Mouse (Mus musculus) embryonic facial prominence, embryonic 13.5 days (tissue): ENCODE results near the gene 4933402N03Rik. TPM values are rescaled to one million over a fixed set of nuclear protein-coding genes. Genes with fewer than 3 reads are reported as not detected.

ENCODE experiments used
- ATAC-seq: fragments of 200-750 bp; cut with Nextera tagmentation; 2 replicates; pipeline ENCODE4 v1.8.0; 2017; ENCODE audit warnings: low read depth; ENCODE audit not compliant: insufficient number of reproducible peaks, insufficient read depth, low FRiP score, low TSS enrichment
- H3K27ac ChIP-seq: fragments of 300-500 bp; sonication (generic); 2 replicates; pipeline ENCODE4 v1.5.1; 2015; ENCODE audit warnings: moderate library complexity, mild to moderate bottlenecking, inconsistent platforms
- H3K27me3 ChIP-seq: fragments of 300-500 bp; sonication (generic); 2 replicates; pipeline ENCODE4 v1.6.1; 2015; ENCODE audit warnings: mild to moderate bottlenecking, inconsistent platforms
- H3K36me3 ChIP-seq: fragments of 300-500 bp; sonication (generic); 2 replicates; pipeline ENCODE4 v1.6.1; 2015; ENCODE audit warnings: mild to moderate bottlenecking, inconsistent platforms
- H3K4me1 ChIP-seq: fragments of 300-500 bp; sonication (generic); 2 replicates; pipeline ENCODE4 v1.6.1; 2015; ENCODE audit warnings: inconsistent platforms
- H3K4me2 ChIP-seq: fragments of 300-500 bp; sonication (generic); 2 replicates; pipeline ENCODE4 v1.6.1; 2015; ENCODE audit warnings: moderate library complexity, mild to moderate bottlenecking, inconsistent platforms
- H3K4me3 ChIP-seq: fragments of 300-500 bp; sonication (generic); 2 replicates; pipeline ENCODE4 v1.5.1; 2015; ENCODE audit warnings: mild to moderate bottlenecking, inconsistent platforms
- H3K9ac ChIP-seq: fragments of 300-500 bp; sonication (generic); 2 replicates; pipeline ENCODE4 v1.6.1; 2015; ENCODE audit warnings: mild to moderate bottlenecking, inconsistent platforms
- H3K9me3 ChIP-seq: fragments of 300-500 bp; sonication (generic); 2 replicates; pipeline ENCODE4 v1.6.1; 2016; ENCODE audit warnings: inconsistent platforms
- WGBS: fragments of 180-500 bp; shearing (Covaris S2); methylation state at CpG from one replicate; pipeline ENCODE4 v1.1.7; 2015; ENCODE audit warnings: mixed read lengths; 5-methylcytosine and 5-hydroxymethylcytosine counted together
- polyA plus RNA-seq: library from polyadenylated mRNA; unstranded; fragments of >200 nt; fragmentation: Nextera tagmentation; extraction: Ambion mirVana; gene quantifications from 2 replicates; pipeline ENCODE4 v1.2.1, GENCODE M21; 2015

The 4933402N03Rik gene
- polyA plus RNA-seq = not detected in 2 replicates

GRCm38 (mm10) chr7:131146214-131146613 is at the start of gene 4933402N03Rik:
Gene 4933402N03Rik (minus strand): TSS chr7:131146314.
- Histone ChIP-seq H3K27me3 (no peaks in the 10 kb centered on the region), H3K27ac (no peak within 1 kb of the TSS), H3K4me3 (no peak within 1 kb of the TSS), H3K9ac (no peak within 1 kb of the TSS), H3K9me3 (no peaks in the 10 kb centered on the region), H3K4me2 (no peak within 1 kb of the TSS), H3K36me3 (no peaks in the 10 kb centered on the region), H3K4me1 (no peaks in the 10 kb centered on the region)
- 90% methylated on average over 2 of the region's 2 CpGs for WGBS
- no peak for ATAC-seq

- H3K4me3 ChIP-seq = no peak overlapping the region
- no peak overlapping the region for H3K9ac ChIP-seq
- WGBS = 91% methylated on average over 14 of the region's 14 CpGs
- no peak overlapping the region for H3K4me2 ChIP-seq
- H3K27ac ChIP-seq = no peak overlapping the region
- H3K9me3 ChIP-seq = no peaks in the 10 kb centered on the region
- H3K4me1 ChIP-seq = no peaks in the 10 kb centered on the region
- H3K27me3 ChIP-seq = no peaks in the 10 kb centered on the region
- ATAC-seq = no peak
- no peaks in the 10 kb centered on the region for H3K36me3 ChIP-seq
Measured at GRCm38 (mm10) chr7:131187996-131188395, 41.9 kb upstream of the 4933402N03Rik start.

- H3K9me3 ChIP-seq = no peaks in the 10 kb centered on the region
- H3K4me2 ChIP-seq = no peak overlapping the region
- 76% methylated on average over 8 of the region's 8 CpGs for WGBS
- H3K27ac ChIP-seq = no peak overlapping the region
- no peaks in the 10 kb centered on the region for H3K27me3 ChIP-seq
- no peak overlapping the region for H3K9ac ChIP-seq
- H3K36me3 ChIP-seq = no peaks in the 10 kb centered on the region
- H3K4me3 ChIP-seq = no peak overlapping the region
- ATAC-seq = no peak
- H3K4me1 ChIP-seq = no peaks in the 10 kb centered on the region
Measured at GRCm38 (mm10) chr7:131187047-131187446, 40.9 kb upstream of the 4933402N03Rik start.

- no peaks in the 10 kb centered on the region for H3K36me3 ChIP-seq
- H3K9me3 ChIP-seq = no peaks in the 10 kb centered on the region
- no peak overlapping the region for H3K4me3 ChIP-seq
- no peak overlapping the region for H3K4me2 ChIP-seq
- ATAC-seq = no peak
- H3K27me3 ChIP-seq = no peaks in the 10 kb centered on the region
- H3K27ac ChIP-seq = no peak overlapping the region
- H3K9ac ChIP-seq = no peak overlapping the region
- 65% methylated on average over 8 of the region's 8 CpGs for WGBS
- H3K4me1 ChIP-seq = no peaks in the 10 kb centered on the region
Measured at GRCm38 (mm10) chr7:131184339-131184738, 38.2 kb upstream of the 4933402N03Rik start.

GRCm38 (mm10) chr7:131182685-131183084 is 36.6 kb upstream of the 4933402N03Rik start:
- H3K9ac ChIP-seq = no peak overlapping the region
- no peaks in the 10 kb centered on the region for H3K36me3 ChIP-seq
- H3K9me3 ChIP-seq = no peaks in the 10 kb centered on the region
- H3K27ac ChIP-seq = no peak overlapping the region
- WGBS = 43% methylated on average over 4 of the region's 4 CpGs
- no peaks in the 10 kb centered on the region for H3K27me3 ChIP-seq
- H3K4me2 ChIP-seq = no peak overlapping the region
- no peak for ATAC-seq
- no peaks in the 10 kb centered on the region for H3K4me1 ChIP-seq
- H3K4me3 ChIP-seq = no peak overlapping the region

- no peak within 1 kb of the TSS for H3K4me2 ChIP-seq
- H3K9ac ChIP-seq = no peak within 1 kb of the TSS
- no peak for ATAC-seq
- H3K9me3 ChIP-seq = no peaks in the 10 kb centered on the region
- H3K4me1 ChIP-seq = no peaks in the 10 kb centered on the region
- no peaks in the 10 kb centered on the region for H3K36me3 ChIP-seq
- H3K4me3 ChIP-seq = no peak within 1 kb of the TSS
- 83% methylated on average over 9 of the region's 9 CpGs for WGBS
- H3K27me3 ChIP-seq = no peaks in the 10 kb centered on the region
- no peak within 1 kb of the TSS for H3K27ac ChIP-seq
Measured at GRCm38 (mm10) chr7:131174121-131174520, 28.0 kb upstream of the 4933402N03Rik start, which contains the start of gene 5430419D17Rik. Gene 5430419D17Rik (plus strand): TSS chr7:131174402.

- no peaks in the 10 kb centered on the region for H3K9me3 ChIP-seq
- WGBS = 60% methylated on average over 2 of the region's 2 CpGs
- ATAC-seq = no peak
Measured at GRCm38 (mm10) chr7:131169099-131169498, 23.0 kb upstream of the 4933402N03Rik start.

GRCm38 (mm10) chr7:131167771-131168170 is 21.7 kb upstream of the 4933402N03Rik start:
- Histone ChIP-seq H3K27ac (no peak overlapping the region), H3K4me3 (no peak overlapping the region), H3K27me3 (no peaks in the 10 kb centered on the region), H3K36me3 (no peaks in the 10 kb centered on the region), H3K4me2 (no peak overlapping the region), H3K4me1 (no peaks in the 10 kb centered on the region), H3K9me3 (no peaks in the 10 kb centered on the region), H3K9ac (no peak overlapping the region)
- 81% methylated on average over 3 of the region's 3 CpGs for WGBS
- ATAC-seq = no peak

More at GRCm38 (mm10) chr7:131169099-131169498, 23.0 kb upstream of the 4933402N03Rik start:
- H3K4me3 ChIP-seq = no peak overlapping the region
- H3K27ac ChIP-seq = no peak overlapping the region
- H3K9ac ChIP-seq = no peak overlapping the region
- H3K4me2 ChIP-seq = no peak overlapping the region
- H3K27me3 ChIP-seq = no peaks in the 10 kb centered on the region
- H3K36me3 ChIP-seq = no peaks in the 10 kb centered on the region
- no peaks in the 10 kb centered on the region for H3K4me1 ChIP-seq

- 69% methylated on average over 7 of the region's 7 CpGs for WGBS
- no peak overlapping the region for H3K27ac ChIP-seq
- no peaks in the 10 kb centered on the region for H3K9me3 ChIP-seq
- no peak for ATAC-seq
- H3K4me3 ChIP-seq = no peak overlapping the region
- no peaks in the 10 kb centered on the region for H3K36me3 ChIP-seq
- H3K4me2 ChIP-seq = no peak overlapping the region
- no peaks in the 10 kb centered on the region for H3K4me1 ChIP-seq
- H3K9ac ChIP-seq = no peak overlapping the region
- H3K27me3 ChIP-seq = no peaks in the 10 kb centered on the region
Measured at GRCm38 (mm10) chr7:131162251-131162650, 16.1 kb upstream of the 4933402N03Rik start.

- no peaks in the 10 kb centered on the region for H3K27me3 ChIP-seq
- no peak for ATAC-seq
- 74% methylated on average over 5 of the region's 5 CpGs for WGBS
Measured at GRCm38 (mm10) chr7:131153044-131153443, 6.9 kb upstream of the 4933402N03Rik start.

GRCm38 (mm10) chr7:131150179-131150578 is 4.1 kb upstream of the 4933402N03Rik start:
- 86% methylated on average over 3 of the region's 3 CpGs for WGBS
- no peaks in the 10 kb centered on the region for H3K27me3 ChIP-seq
- no peak overlapping the region for H3K4me2 ChIP-seq
- no peak overlapping the region for H3K9ac ChIP-seq
- H3K27ac ChIP-seq = no peak overlapping the region
- H3K4me3 ChIP-seq = no peak overlapping the region
- H3K36me3 ChIP-seq = no peaks in the 10 kb centered on the region
- no peak for ATAC-seq
- H3K9me3 ChIP-seq = no peaks in the 10 kb centered on the region
- no peaks in the 10 kb centered on the region for H3K4me1 ChIP-seq

More at GRCm38 (mm10) chr7:131153044-131153443, 6.9 kb upstream of the 4933402N03Rik start:
- no peaks in the 10 kb centered on the region for H3K36me3 ChIP-seq
- H3K27ac ChIP-seq = no peak overlapping the region
- no peak overlapping the region for H3K4me3 ChIP-seq
- no peaks in the 10 kb centered on the region for H3K9me3 ChIP-seq
- H3K9ac ChIP-seq = no peak overlapping the region
- no peak overlapping the region for H3K4me2 ChIP-seq
- H3K4me1 ChIP-seq = no peaks in the 10 kb centered on the region

- no peaks in the 10 kb centered on the region for H3K27me3 ChIP-seq
- no peak overlapping the region for H3K27ac ChIP-seq
- H3K4me1 ChIP-seq = no peaks in the 10 kb centered on the region
- no peak overlapping the region for H3K4me3 ChIP-seq
- H3K4me2 ChIP-seq = no peak overlapping the region
- no peak overlapping the region for H3K9ac ChIP-seq
- ATAC-seq = no peak
- H3K9me3 ChIP-seq = no peaks in the 10 kb centered on the region; the same call in 1 of the 2 replicates
- WGBS = 77% methylated on average over 3 of the region's 3 CpGs
- H3K36me3 ChIP-seq = no peaks in the 10 kb centered on the region
Measured at GRCm38 (mm10) chr7:131133181-131133580, 12.9 kb downstream of the 4933402N03Rik start.
